Mouse (Mus musculus) CD4-positive, CD25-positive, alpha-beta regulatory T cell, adult 2 months (primary cell): Measurements from ENCODE around the gene Aurkb.

Experiments used
- DNase-seq: peaks from one replicate; pipeline ENCODE4 v3.0.0-alpha.2; 2012; ENCODE audit warnings: low read depth, low spot score

The Aurkb gene

DNA sequence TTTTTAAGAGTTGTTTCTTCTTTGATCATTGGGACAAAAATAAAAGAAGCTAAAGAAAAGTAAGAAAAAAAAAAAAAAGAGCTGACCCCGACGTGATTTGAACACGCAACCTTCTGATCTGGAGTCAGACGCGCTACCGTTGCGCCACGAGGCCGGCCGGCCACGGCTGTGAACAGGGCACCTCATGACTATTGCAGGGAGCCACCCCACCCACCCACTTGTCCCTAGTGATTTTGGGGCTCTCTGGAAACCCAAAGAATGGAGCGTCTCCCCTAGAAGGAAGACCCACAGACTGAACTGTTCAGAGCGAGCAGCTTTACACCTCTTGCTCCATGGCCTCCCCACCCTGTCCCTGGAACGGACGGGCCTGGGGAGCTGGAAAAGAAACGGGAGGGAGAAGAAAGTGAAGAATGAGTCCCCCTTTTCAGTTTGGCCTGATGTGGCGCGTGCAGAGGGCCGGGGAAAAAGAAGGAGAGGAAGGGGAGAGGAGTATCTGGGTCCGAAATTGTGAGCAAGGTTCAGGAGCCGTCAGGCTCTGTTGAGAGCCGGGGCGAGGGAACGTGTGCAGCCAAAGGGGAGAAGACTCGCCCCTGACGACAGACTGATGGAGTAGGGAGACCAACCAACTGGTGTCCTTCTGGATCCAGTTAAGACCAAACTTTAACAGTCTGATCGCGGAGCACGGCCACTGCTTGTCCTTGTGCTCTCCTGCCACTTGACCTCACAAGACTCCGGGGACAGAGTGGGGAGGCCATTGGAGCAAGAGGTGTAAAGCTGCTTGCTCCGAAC, 18.2 kb downstream of the Aurkb start:
- peak; percentile 92 for DNase-seq

DNA sequence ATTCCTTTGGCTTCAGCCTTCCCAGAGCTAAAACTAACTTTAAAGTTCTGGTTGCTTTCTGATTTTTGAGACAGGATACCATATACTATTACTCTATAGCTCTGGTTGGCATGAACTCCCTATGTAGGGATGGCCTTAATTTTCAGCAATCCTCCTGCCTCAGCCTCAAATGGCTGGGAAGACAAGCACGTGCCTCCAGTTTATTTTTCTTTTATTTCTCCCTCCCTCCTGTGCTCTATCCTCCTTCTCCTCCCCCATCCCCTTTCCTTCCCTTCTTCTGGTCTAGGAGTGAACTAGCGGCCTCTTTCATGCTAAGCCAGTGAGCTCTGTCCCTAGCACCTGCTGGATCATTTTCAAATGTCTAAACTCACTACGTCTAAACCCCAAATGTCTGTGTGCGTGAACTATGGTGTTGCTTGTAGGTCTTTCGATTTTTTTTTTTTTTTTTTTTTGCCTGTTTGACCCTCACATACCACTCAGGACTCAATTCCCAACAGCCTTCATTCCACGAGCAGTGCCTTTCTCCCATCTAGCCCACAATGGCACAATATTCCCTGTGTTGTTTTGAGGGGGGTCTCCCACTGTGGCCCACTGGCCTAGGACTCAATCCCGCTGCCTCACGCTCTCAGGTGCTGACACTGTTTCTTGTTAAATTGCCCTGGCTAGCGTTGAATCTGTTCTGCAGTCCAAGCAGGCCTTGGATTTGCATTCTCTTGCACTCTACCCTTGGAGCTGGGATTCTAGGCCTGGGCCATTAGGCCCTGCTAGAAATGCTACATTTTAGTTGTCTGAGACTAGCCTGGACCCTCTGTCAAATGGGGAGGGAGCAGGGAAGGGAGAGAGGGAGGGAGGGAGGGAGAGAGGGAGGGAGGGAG, 19.0 kb downstream of the Aurkb start:
- no peak for DNase-seq

DNA sequence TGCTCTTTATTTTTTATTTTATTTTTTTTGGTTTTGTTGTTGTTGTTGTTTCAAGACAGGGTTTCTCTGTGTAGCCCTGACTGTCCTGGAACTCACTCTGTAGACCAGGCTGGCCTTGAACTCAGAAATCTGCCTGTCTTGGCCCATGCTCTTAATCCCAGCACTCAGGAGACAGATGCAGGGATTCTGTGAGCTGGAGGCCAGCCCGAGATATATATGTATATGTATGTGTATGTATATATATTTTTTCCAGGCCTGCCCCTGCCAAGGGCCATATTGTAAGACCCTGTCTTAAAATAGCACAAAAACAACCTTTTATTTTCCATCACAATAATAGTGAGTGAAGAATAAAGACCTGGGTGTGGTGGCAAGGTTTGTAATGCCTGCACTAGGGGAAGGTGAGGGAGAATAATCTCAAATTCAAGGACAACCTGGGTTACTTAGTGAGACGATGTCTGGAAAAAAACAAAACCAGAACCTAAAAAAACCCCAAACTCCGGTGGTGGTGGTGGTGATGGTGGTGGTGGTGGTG, 20.0 kb downstream of the Aurkb start:
- no peak for DNase-seq

DNA sequence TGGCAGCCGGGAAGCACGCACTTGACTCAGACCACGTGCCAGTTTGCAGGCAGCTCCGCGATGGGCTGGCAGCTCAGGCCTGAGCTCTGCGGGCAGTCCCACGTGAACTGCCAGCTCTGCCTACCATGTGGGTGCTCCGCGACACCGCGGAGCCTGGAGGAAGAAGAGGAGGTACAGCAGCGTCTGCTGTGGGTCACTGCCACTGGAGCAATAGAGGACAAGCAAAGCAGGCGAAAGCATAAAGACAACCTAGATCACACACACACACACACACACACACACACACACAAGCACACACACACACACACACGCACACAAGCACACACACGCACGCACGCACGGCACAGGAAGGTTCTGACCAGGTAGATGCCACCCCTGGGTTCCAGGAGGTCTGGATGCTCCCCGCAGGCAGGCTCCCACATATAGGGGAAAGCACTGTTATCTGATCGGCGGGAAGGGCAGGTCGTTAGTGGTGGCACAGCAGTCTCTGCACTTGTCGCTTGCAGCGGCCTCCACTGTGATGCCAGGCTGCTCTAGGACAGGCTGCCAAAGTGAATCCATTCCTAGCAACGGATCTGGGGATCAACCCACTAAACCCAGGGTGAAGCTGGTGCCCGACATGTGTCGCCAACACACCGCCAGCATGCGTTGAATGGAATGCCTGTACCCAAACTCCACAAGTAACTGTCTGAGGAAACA, 20.9 kb downstream of the Aurkb start:
- peak; percentile 63 for DNase-seq

DNA sequence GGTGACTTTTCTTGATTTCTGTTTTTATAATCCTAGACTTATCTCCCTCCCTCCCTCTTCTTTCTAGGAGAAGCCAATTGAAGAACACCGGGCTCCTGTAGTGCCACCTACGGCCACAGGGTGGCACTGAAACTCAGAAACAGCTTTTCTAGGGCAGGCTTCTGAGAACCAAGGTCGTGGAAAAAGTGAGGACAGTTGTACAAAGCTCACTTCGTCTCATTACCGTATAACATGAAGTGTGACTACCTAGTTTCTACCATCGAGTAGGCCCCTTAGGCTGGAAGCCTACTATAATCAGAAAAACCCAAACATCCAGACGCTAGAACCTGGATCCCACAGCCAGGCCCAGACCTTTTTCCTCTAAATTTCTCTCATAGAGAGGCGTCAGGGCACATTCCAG, 21.5 kb downstream of the Aurkb start:
- peak; percentile 90 for DNase-seq

DNA sequence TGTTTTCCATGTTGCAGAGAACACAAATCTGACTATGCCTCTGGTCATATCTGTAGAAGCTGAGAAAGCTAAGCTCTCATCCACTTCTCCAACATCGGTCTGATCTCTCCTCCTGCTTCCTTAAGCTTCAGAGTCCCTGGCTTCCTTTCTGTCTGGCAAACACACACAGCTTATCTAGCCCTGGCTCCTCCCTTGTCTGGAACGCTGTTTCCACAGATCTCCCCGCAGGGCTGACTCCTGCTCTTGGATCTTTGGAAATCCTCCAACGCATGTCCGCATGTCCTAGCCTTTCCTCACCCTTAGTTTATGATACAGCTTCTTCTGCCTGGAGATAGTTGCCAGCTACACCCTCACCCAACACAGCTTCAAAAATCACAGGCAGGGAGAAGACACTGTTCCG, 22.2 kb downstream of the Aurkb start:
- DNase-seq, result no peak

DNA sequence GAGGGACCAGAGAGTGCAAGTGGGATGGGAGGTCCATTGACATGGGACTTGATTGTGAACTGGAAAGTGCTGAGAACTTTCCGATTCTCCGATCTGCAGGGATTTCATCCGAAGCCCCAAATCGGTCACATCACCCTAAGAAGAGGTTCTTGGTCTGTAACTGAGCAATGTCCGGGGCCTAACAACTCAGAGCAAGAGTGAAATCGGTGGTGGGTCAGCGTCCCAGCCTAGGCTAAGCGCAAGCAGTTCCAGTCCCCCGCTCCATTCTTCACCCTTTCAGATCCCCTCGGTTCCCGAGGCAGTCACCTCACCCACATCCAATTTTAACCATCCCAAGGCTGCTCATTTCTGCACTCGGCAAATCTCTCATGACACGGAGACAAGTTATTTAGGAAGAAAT, 24.6 kb downstream of the Aurkb start:
- no peak for DNase-seq

DNA sequence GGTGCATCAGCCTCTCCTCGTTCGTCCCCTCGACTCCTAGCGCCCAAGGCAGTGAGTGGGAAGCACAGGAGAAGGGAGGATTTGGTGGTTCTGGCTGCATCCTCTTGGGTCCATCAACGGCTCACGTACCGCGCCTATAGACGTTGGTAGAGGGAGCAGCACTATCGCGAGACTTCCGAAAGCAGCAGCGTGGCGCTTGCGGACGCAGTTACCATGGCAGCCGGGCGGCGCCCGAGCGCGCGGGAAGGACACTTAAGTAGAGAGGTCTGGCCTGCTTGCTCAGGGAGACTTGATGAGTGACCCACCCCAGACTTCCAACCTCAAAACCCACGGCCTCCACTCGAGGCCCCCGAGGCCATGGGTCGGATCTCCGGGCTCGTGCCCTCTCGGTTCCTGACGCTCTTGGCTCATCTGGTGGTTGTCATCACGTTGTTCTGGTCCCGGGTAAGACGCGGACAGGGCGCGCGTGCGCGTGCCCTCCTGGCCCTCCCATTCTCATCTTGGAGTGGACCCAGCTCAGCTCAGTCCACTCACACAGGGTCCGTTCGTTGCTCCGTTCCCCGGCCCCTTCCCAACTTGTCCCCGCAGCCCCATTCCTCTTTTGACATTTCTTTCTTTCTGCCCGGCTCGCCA, 25.3 kb downstream of the Aurkb start, which contains the start of gene Tmem107:
Gene Tmem107 (plus strand): TSS at position 217 of the 633 bp plus-strand sequence.
- DNase-seq, result peak; percentile 96

DNA sequence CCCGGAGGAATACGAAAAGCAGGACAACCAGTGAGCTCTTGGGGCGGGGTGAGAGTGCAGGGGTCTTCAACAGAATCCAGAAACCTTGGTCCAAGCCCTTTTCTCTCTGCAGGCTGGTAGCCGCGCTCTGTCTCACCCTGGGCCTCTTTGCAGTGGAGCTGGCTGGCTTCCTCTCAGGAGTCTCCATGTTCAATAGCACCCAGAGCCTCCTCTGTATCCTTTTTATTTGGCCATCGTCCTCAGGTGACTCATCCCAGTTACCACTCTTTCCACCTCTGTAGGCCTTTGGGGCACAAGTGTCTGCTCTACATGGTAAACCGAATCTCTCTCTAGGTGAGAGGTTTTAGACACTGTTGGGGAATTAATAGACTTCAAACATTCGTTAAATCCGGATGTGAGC, 25.8 kb downstream of the Aurkb start:
- DNase-seq, result no peak

DNA sequence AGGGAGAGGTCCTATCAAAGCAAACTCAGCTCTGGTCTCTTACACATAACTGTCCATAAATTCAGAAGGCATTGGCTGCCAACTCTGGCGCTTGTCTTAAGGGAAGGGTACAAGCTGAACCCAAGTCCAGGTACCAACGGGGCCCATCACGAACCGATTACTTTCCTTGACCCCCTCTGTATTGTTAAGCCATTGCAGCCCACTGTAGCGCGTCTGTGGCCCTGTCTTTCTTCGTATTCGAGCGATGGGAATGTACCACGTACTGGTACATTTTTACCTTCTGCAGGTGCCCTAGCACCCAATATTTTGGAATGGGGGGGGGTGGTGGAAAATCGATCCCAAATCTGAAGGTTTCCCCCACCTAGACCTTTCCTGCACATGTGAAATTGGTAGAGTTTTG, 26.8 kb downstream of the Aurkb start:
- DNase-seq, result no peak

DNA sequence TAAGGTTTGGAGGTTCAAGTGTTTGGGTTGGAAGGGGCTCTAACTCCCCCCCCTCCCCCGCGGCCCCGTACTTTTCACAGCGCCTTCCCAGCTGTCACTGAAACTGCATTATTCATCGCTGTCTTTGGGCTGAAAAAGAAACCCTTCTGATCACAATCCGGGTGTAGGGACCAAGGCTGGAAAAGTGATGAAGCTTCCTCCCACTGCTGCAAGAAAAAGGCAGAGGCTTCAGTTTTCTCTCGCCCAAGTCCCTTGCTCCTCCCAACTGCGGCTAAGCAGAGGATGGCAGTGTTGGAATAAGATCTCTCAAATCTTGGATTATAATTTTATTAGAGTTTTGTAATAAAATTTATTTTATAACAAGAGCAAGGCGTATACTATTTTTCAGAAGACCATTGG, 27.2 kb downstream of the Aurkb start:
- DNase-seq, result no peak

DNA sequence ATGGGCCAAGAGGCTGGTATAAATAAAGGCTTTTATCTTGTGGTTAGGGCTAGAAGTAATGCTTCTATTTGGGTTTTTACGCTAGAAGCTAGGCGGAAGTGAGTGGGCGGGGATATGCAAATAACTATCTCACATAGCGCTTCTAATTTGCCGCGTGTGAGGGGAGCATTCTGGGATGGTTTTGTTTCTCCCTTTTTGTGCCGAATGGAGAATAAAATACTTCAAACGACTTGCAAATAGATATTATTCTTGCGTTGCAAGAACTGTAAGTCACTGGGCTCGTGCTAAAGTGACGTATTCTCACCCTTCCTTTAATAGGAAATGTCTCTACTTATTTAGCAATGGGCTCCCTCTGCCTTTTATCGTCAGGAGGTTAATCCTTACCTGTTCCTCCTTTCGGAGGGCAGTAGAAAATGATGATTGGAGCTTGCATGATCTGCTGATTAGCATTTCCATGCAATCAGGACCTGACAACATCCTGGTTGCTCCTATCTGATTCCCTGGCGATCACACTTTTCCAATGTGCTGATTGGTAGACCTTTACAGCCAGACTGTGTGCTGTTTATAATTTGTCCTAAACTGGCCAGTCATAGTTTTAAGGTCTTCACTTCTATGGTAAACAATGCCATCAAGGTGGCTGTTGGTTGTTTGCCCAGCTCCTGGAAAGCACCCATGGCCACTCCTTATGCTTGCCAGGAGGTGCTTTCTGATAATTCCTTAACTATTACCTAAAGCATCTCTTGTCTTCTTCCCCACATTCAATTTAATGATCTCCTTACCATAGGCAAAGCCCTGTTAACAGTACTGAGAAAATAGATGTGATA, 27.8 kb downstream of the Aurkb start:
- peak; percentile 95 for DNase-seq

DNA sequence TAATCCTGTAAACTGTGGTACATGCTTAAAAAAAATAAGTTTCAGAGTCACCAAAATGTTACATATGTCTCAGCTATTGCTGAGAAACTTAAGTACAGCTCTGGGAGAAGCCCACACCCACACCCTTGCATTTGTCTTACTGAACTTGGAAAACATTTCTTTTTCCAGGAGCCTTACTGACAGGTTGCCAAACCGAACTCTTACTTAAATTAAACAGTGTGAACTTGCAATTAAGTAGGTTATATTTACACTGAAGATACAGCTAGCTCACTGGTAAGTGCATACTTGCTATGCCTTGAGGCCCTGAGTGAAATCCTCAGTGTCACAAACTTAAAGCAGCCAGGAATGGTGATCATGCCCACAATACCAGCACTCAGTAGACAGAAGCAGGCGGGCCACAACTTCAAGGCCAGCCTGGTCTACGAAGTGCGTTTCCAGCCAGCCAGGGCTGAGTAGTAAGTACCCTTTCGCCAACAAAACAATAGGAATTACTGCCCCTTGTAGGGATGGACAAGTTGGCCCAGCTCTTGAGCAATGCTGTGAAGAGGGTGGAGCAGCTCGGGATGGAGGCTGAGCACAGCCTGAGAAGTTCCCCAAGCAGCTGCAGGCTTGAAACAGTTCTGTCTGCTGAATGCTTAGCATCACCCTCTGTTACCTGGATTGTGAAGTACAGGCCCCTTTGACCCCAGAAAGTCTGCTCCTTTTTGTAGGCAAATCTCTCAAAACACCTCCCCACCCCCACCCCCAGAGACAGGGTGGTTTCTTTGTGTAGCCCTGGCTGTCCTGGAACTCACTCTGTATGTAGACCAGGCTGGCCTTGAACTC, 28.7 kb downstream of the Aurkb start:
- no peak for DNase-seq

DNA sequence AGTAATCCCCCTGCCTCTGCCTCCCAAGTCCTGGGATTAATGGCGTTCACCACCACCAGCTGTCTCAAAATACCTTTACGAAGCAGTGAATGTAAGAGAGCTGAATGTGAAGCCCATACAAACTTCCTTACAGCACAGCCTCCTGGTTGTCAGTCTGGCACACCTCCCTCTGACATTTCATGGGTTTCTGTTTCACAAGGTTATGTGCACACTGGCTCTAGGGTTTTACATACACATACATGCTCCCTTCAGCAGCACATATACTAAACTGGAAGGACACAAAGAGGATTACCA, 29.3 kb downstream of the Aurkb start:
- DNase-seq, result no peak

DNA sequence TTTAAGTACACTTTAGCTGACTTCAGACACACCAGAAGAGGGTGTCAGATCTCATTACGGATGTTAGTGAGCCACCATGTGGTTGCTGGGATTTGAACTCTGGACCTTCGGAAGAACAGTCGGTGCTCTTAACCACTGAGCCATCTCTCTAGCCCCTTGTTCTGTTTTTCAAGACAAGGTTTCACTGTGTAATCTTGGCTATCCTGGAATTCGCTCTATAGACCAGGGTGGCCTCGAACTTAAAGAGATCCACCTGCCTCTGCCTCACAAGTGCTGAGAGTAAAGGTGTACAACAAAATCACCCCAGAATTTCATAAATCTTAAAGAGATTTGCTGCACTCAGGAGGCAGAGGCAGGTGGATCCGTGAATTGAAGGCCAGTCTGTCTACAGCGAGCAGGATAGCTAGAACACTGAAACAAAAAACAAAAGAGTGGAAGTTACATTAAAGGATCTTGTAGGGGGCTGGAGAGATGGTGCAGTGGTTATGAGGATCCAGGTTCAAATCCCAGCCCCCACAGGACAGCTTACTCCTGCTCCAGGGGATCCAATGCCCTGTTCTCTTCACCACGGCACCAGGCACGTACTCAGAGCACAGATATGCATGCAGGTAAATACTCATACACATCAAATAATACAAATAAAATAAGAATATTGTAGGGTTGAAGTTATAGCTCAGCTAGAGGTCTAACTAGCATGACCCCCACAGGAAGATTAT, 30.5 kb downstream of the Aurkb start:
- no peak for DNase-seq

DNA sequence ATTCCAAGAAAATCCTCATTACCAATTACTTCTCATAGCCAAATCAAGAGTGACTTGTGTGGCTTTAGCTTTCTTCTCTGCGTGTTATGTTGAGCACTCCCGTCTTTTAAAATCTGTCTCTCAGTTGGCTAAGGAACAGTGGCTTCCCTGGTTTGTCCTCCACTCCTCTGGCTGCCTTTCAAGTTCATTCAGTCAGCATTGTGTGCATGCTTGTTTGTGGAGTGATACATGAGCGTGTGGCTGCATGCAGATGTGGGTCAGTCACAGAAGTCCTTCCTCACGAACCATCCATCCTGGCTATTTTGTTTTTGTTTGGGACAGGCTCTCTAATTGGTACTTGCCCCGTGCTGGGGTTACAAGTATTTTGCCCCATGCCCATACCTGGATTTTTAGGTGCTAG, 31.1 kb downstream of the Aurkb start:
- DNase-seq, result no peak

DNA sequence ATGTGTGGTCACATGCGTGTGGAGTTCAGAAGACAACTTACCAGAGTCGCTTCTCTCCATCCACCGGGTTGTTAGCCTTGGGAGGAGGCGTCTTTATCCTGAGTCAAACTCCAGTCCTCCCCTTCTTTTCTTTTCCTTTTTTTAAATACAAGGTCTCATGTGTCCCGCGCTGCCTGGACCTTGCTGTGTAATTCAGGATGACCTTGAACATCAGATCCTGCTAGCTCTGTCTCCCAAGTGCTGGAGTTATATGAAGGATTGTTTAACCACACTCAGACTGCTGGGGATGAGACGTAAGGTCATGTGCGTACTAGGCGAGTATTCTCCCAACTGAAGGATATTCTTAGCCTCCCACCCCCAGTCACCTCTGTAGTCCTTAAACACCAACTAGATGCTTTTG, 31.9 kb downstream of the Aurkb start:
- no peak for DNase-seq

DNA sequence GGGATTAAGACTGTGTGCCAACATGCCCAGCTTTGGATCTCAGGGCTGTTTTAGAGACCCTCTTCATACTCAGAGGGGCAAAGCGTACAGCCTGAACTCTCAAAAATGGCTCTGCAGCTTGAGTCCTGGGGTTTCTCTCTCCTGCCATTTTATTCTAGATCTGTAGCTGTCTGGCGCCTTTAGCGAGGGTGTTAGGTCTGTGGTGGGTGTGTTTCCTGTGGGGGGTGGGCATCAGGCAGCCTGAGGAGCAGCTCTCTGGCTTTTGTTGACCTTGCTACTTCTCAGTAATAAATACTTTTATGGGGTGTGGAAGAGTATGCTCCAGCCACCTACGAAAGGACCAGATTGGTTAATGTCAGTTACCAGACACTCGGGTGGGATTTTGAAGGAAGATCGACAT, 32.6 kb downstream of the Aurkb start:
- no peak for DNase-seq

DNA sequence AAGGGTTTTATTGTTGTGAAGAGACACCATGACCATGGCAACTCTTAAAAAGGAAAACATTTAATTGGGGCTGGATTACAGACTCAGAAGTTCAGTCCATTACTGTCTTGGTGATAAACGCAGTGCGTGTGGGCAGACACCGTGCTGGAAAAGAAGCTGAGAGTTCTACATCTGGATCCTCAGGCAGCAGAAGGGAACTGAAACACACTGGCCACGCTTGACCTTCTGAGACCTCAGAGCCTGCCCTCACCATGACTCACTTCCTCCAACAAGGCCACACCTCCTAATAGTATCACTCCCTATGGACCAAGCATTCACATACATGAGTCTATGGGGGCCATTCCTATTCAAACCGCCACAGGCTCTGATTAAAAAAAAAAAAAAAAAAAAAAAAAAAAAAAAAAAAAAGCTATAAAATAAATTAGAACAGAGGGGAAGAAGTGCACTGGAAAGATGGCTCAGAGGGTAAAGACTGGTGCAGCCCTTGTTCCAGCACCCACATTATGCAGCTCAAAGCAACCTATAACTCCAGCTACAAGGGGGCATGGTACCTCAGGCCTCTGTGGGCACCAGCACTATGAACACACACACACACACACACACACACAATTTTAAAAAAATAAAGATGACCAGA, 33.5 kb downstream of the Aurkb start:
- DNase-seq, result no peak
